Mouse (Mus musculus): ENCODE data around the gene Cap1. TPM values are rescaled to one million over a fixed set of nuclear protein-coding genes. Genes with fewer than 3 reads are reported as not detected.
A peak's percentile ranks its signal among the peaks of the same experiment; 100 is the strongest.
"Not testable (repeated sequence)": the region's sequence is repeated elsewhere in the genome, so short reads cannot be mapped to it uniquely, and the experiment has no call there.

Cap1 gene
- total RNA-seq, 2 experiments from 2014 or later = 122 to 132 TPM

- no peak for ATAC-seq (replicated peaks; ENCODE audit: poor library complexity, severe bottlenecking)
These were observed 34.3 kb downstream of the Cap1 start for GRCm38 (mm10) chr4:122851535-122851934.

- ATAC-seq (replicated peaks; ENCODE audit: poor library complexity, severe bottlenecking) = peak; percentile 98
These were observed 37.7 kb downstream of the Cap1 start for GRCm38 (mm10) chr4:122848150-122848621.

- peak; percentile 83 for ATAC-seq (replicated peaks; ENCODE audit: poor library complexity, severe bottlenecking)
These were observed 47.4 kb downstream of the Cap1 start for GRCm38 (mm10) chr4:122838416-122838815.

GRCm38 (mm10) chr4:122837994-122838393 is 47.9 kb downstream of the Cap1 start:
- ATAC-seq (replicated peaks; ENCODE audit: poor library complexity, severe bottlenecking) = no peak

GRCm38 (mm10) chr4:122837180-122837730 is 48.6 kb downstream of the Cap1 start:
- ATAC-seq (replicated peaks; ENCODE audit: poor library complexity, severe bottlenecking) = no peak

- no peak for ATAC-seq (replicated peaks; ENCODE audit: poor library complexity, severe bottlenecking)
These were observed 49.5 kb downstream of the Cap1 start for GRCm38 (mm10) chr4:122836403-122836775.

- peak; percentile 85 for ATAC-seq (replicated peaks; ENCODE audit: poor library complexity, severe bottlenecking)
These were observed 50.1 kb downstream of the Cap1 start, which contains the start of gene Ppt1 for GRCm38 (mm10) chr4:122835530-122836402. Ppt1 (plus strand) TSS chr4:122836242.

GRCm38 (mm10) chr4:122831888-122832287 is 54.0 kb downstream of the Cap1 start:
- no peak for ATAC-seq (replicated peaks; ENCODE audit: poor library complexity, severe bottlenecking)

GRCm38 (mm10) chr4:122829339-122829738 is 56.5 kb downstream of the Cap1 start:
- ATAC-seq (replicated peaks; ENCODE audit: poor library complexity, severe bottlenecking) = no peak

- ATAC-seq (replicated peaks; ENCODE audit: poor library complexity, severe bottlenecking) = no peak
These were observed 58.2 kb downstream of the Cap1 start for GRCm38 (mm10) chr4:122827651-122828050.

GRCm38 (mm10) chr4:122820941-122821340 is 64.9 kb downstream of the Cap1 start:
- ATAC-seq (replicated peaks; ENCODE audit: poor library complexity, severe bottlenecking) = not testable (repeated sequence)

- ATAC-seq (replicated peaks; ENCODE audit: poor library complexity, severe bottlenecking) = no peak
These were observed 69.7 kb downstream of the Cap1 start for GRCm38 (mm10) chr4:122816202-122816601.

- no peak for ATAC-seq (replicated peaks; ENCODE audit: poor library complexity, severe bottlenecking)
These were observed 74.0 kb downstream of the Cap1 start for GRCm38 (mm10) chr4:122811824-122812223.

- ATAC-seq (replicated peaks; ENCODE audit: poor library complexity, severe bottlenecking) = no peak
These were observed 74.7 kb downstream of the Cap1 start for GRCm38 (mm10) chr4:122811180-122811579.

Other genes with a start within 250 kb of the Cap1 start
- not detected in 2 replicates for gene 9530002B09Rik, start 196.8 kb downstream of the Cap1 start, total RNA-seq (2014; fragmentation: Nextera tagmentation)
- gene 9530002B09Rik, start 196.8 kb downstream of the Cap1 start, total RNA-seq (2017) = not detected in 2 replicates
- gene Ppt1, start 49.8 kb downstream of the Cap1 start, total RNA-seq (2014; fragmentation: Nextera tagmentation) = 59.3 and 67.4 TPM in 2 replicates
- gene Ppt1, start 49.8 kb downstream of the Cap1 start, total RNA-seq (2017) = 79.1 and 80.1 TPM in 2 replicates
- gene Mfsd2a, start 75.1 kb upstream of the Cap1 start, total RNA-seq (2014; fragmentation: Nextera tagmentation) = not detected in 2 replicates
- gene Mfsd2a, start 75.1 kb upstream of the Cap1 start, total RNA-seq (2017) = 1.5 TPM in 1 of 2 replicates, not detected in the other
- 1.5 and 4.4 TPM in 2 replicates for gene Mycl, start 109.6 kb upstream of the Cap1 start, total RNA-seq (2014; fragmentation: Nextera tagmentation)
- gene Mycl, start 109.6 kb upstream of the Cap1 start, total RNA-seq (2017) = 0.21 and 0.78 TPM in 2 replicates
- 10.8 and 21.5 TPM in 2 replicates for gene Trit1, start 130.5 kb upstream of the Cap1 start, total RNA-seq (2014; fragmentation: Nextera tagmentation)
- gene Trit1, start 130.5 kb upstream of the Cap1 start, total RNA-seq (2017) = 20.4 and 20.7 TPM in 2 replicates
- not detected in 2 replicates for gene Bmp8b, start 219.1 kb upstream of the Cap1 start, total RNA-seq (2014; fragmentation: Nextera tagmentation)
- gene Bmp8b, start 219.1 kb upstream of the Cap1 start, total RNA-seq (2017) = 0.09 TPM in 1 of 2 replicates, not detected in the other
- 1.7 TPM in 1 of 2 replicates, not detected in the other for gene Oxct2b, start 230.2 kb upstream of the Cap1 start, total RNA-seq (2014; fragmentation: Nextera tagmentation)
- not detected in 2 replicates for gene Oxct2b, start 230.2 kb upstream of the Cap1 start, total RNA-seq (2017)

Data from granulocyte monocyte progenitor cell, adult 5-6 weeks (primary cell).